Mouse (Mus musculus): ENCODE measurements around the gene Map2k7.

DNA sequence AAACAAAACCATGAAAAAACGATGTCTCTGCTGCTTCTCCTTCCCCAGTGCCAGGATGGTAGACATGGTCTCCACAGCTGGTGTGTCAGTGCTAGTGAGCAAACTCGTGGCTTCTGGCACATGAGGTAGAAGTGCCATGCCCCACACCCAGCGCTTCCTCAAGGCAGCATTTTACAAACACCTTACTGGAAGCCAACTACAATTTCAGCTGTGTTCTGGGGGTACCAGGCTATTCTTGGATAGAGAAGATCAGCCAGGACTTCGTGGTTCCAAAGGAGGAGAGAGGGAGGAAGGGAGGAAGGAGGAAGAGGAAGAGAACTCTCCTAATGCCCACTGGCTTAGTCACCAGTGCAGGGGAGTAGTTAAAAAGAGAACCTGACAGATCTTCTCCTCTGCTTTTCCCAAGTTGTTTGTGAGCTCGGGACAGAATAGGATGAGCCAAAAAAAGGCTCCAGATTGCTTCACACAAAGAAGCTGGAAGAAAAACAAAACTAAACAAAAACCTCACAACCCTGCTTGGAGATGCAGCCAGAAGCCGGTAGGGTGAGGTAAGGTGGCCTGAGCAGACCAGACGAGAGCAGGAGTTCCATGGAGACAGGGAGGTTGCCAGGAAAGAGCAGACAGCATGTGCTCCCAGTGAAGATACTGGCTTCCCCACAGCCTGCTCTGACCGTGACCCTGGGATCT lies 24.7 kb downstream of the Map2k7 start:
- no peak for TF ChIP-seq MAX (IDR thresholded peaks at IDR 0.05; ENCODE audit: low read depth)
- no peak for TF ChIP-seq POLR2A (IDR thresholded peaks at IDR 0.05; ENCODE audit: insufficient read length, low read depth)
- no peak for TF ChIP-seq TCF12 (IDR thresholded peaks at IDR 0.05; ENCODE audit: insufficient read depth, poor library complexity, severe bottlenecking)
- TF ChIP-seq TCF3 (IDR thresholded peaks at IDR 0.05; ENCODE audit: insufficient read length, low read depth): no peak
- no peak for TF ChIP-seq MYOD1 (IDR thresholded peaks at IDR 0.05; ENCODE audit: control insufficient read depth in 1 of 3, insufficient read length in 2 of 3, low read depth in 2 of 3)
- TF ChIP-seq USF1 (IDR thresholded peaks at IDR 0.05; ENCODE audit: low read depth): no peak
- no peak for TF ChIP-seq MYOG (IDR thresholded peaks at IDR 0.05; ENCODE audit: control insufficient read depth in 1 of 3, insufficient read depth in 1 of 3, insufficient read length in 2 of 3, low read depth in 2 of 3)
- TF ChIP-seq CEBPB (IDR thresholded peaks at IDR 0.05; ENCODE audit: insufficient read depth, poor library complexity, severe bottlenecking): no peak
- TF ChIP-seq E2F4 (IDR thresholded peaks at IDR 0.05; ENCODE audit: insufficient read depth): no peak
